Mouse (Mus musculus): ENCODE data around the gene Smad3. TPM values are rescaled to one million over a fixed set of nuclear protein-coding genes. Genes with fewer than 3 reads are reported as not detected.

The Smad3 gene
- polyA plus RNA-seq, 1 experiment from 2014 or later: 24.5 TPM

DNA sequence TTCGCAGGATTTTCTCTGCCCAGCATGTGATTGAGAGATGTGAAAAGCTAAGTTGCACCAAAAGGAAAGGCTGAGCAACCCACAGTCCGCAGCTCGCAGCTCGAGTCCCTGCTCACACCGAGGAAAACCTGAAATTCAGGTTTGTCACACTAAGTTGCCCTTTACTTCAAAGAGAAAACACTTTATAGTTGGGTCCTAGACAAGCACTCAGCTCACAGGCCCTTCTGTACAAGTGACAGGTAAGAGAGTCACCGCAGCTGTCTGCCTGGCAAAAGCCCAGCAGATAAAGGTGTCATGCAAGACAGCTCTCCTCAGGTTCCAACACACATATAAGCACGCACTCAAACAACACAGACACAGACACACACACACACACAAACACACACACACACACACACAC, 5.2 kb downstream of the Smad3 start:
- Histone ChIP-seq H3K27me3 (replicated peaks) (no peaks in the 10 kb centered on the region), H3K4me2 (replicated peaks) (no peak overlapping the region), H3K4me1 (peaks cover 65% of the 10 kb centered on the region), H3K9ac (no peak overlapping the region), H3K36me3 (no peaks in the 10 kb centered on the region), H3K9me3 (no peaks in the 10 kb centered on the region), H3K4me3 (no peak overlapping the region), H3K27ac (no peak overlapping the region)
- 81% methylated on average over 7 of the region's 7 CpGs for WGBS
- ATAC-seq (ENCODE audit: low FRiP score, low read depth): no peak

DNA sequence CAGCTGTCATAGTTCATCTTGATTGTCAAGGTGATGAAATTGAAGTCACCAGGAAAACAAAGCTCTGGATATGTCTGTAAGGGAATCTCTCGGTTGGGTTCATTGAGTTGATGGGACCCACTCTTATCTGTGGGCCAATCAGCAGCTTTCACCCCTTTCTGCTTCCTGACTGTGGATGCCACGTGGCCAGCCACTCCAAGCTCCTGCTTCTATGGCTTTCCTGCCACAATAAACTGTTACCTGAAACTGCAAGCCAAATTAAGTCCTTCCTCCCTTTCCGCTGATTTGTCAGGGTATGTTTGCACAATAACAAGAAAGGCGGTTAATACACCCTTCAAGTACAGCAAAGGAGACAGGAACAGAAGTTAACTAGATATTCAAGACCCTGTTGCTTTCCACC, 6.5 kb downstream of the Smad3 start:
- Histone ChIP-seq H3K27ac (no peak overlapping the region), H3K9me3 (no peaks in the 10 kb centered on the region), H3K27me3 (replicated peaks) (no peaks in the 10 kb centered on the region), H3K4me3 (no peak overlapping the region), H3K36me3 (no peaks in the 10 kb centered on the region), H3K4me1 (peaks cover 68% of the 10 kb centered on the region), H3K9ac (no peak overlapping the region), H3K4me2 (replicated peaks) (no peak overlapping the region)
- 79% methylated on average over 4 of the region's 4 CpGs for WGBS
- ATAC-seq (ENCODE audit: low FRiP score, low read depth): no peak

DNA sequence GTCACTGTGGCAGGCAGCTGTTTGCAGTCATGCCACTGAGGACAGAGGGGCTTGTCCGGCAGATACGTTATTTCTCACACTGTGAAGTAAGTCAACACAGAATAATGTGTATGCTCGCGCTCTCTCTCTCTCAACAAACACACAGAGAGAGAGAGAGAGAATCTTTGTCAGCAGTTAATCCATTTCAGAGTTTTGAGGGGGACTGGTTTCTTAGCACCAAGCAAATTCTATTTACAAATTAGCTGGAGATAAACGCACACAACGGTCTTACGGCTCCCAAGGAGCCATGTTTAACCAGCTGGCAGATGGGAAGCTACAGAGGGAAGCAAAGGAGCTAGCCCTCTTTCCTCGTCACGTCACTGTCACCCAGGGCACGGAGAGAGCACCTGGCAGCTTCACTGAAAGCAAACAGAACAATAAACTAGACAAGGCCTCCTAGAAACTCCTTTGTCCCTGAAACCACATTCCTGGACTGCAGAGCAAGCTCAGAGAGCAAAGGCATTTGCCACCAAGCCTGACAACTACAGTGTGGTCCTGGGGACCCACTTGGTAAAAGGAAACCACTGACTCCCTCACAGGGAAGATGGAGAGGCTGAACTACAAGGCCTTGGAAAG, 7.3 kb downstream of the Smad3 start:
- Histone ChIP-seq H3K27me3 (replicated peaks) (no peaks in the 10 kb centered on the region), H3K9me3 (no peaks in the 10 kb centered on the region), H3K9ac (no peak overlapping the region), H3K4me1 (peaks cover 67% of the 10 kb centered on the region), H3K4me2 (replicated peaks) (0 out of 2 replicates have a peak overlapping the region, but pooled peaks have one; percentile 21), H3K36me3 (no peaks in the 10 kb centered on the region), H3K27ac (no peak overlapping the region; the same call in 1 of the 2 replicates), H3K4me3 (no peak overlapping the region)
- 38% methylated on average over 10 of the region's 10 CpGs for WGBS
- ATAC-seq (ENCODE audit: low FRiP score, low read depth): no peak

DNA sequence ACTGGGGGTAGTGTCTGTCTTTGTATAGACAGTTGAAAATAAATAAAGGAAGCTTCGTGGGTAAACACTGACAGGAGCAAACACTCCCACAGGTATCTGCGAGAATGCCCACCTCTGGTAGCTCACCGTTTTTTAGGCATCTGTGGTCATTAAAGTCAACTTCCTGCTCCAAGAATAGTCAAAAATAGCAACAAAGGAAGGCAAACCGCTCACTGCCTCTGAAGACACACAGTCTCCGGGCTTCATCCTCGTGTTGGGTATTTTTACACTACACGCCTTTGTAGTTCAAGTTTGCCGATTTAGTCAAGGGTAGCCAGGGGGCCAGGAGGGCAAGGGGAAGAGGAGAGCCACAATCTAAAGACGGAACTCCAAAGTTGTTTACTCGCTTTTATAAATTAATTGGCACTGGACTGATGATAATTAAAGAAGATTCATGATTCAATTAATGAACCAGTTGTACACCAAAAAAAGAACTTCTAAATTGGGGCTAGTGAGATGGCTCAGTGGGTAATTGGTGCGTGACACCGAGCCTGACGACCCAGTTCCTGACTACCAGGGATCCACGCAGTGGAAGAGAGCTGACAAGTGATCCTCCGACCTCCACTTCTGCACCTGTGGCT, 8.4 kb downstream of the Smad3 start:
- no peak for ATAC-seq (ENCODE audit: low FRiP score, low read depth)
- WGBS: 60% methylated on average over 15 of the region's 15 CpGs
- Histone ChIP-seq H3K9me3 (no peaks in the 10 kb centered on the region), H3K4me1 (peaks cover 64% of the 10 kb centered on the region), H3K4me2 (replicated peaks) (no peak overlapping the region), H3K36me3 (no peaks in the 10 kb centered on the region), H3K27me3 (replicated peaks) (no peaks in the 10 kb centered on the region), H3K27ac (no peak overlapping the region), H3K4me3 (no peak overlapping the region), H3K9ac (no peak overlapping the region)

DNA sequence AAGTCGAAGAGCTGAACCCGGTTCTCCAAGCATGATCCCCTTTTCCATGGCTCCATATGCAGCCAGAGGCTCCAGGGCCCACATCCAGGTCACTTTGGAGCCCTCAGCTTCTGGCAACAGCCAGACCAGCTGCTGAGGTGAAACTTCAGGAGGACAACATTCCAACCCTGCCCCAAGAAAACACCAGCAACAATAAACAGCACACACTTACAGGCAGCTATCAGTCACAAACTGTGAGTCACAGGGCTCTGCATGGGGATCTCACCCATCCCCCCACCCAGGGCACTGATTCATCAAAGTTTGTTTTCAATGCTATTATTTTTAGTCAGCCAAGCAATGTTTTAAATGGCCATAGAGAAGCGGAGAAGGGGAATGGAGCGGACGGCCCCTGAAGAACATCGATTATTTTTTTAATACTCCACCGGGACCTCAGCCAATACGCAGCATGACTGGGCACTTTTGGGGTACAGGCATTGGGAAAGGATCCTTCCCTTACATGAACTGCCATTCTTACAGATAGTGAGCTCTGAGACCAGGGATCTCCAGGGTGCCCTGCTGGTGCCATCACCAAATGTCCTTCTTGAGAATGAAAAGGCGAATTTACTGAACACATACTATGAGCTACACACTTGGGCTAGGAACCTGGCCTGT, 10.0 kb downstream of the Smad3 start:
- no peak overlapping the region for H3K27ac ChIP-seq
- peaks cover 66% of the 10 kb centered on the region for H3K4me1 ChIP-seq
- no peaks in the 10 kb centered on the region for H3K36me3 ChIP-seq
- no peak overlapping the region for H3K4me3 ChIP-seq
- ATAC-seq (ENCODE audit: low FRiP score, low read depth): no peak
- H3K4me2 ChIP-seq (replicated peaks): no peak overlapping the region
- no peaks in the 10 kb centered on the region for H3K27me3 ChIP-seq (replicated peaks)
- no peaks in the 10 kb centered on the region for H3K9me3 ChIP-seq
- WGBS: 78% methylated on average over 9 of the region's 9 CpGs
- no peak overlapping the region for H3K9ac ChIP-seq

DNA sequence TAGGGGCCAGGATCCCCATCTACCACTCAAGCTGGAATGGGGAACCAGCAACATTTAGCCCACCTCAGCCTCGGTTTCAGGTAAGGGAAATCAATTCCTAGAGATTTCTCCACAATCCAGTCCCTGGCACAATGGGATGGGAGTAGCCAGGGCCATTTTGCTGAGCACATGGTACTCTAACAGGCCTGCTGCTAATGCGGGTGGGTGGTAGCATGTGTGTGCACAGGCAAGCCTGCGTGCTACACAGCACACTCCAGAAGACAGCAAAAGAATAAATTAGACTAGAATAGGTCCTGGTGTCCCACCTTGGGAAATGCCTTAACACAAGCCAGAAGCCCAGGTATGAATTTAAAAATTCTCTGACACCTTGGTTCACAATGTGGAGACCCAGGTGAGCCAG, 10.8 kb downstream of the Smad3 start:
- 90% methylated on average over 3 of the region's 3 CpGs for WGBS
- no peaks in the 10 kb centered on the region for H3K9me3 ChIP-seq
- H3K36me3 ChIP-seq: no peaks in the 10 kb centered on the region
- no peak for ATAC-seq (ENCODE audit: low FRiP score, low read depth)
- no peak overlapping the region for H3K27ac ChIP-seq
- H3K4me2 ChIP-seq (replicated peaks): no peak overlapping the region
- H3K27me3 ChIP-seq (replicated peaks): no peaks in the 10 kb centered on the region
- peaks cover 74% of the 10 kb centered on the region for H3K4me1 ChIP-seq
- H3K9ac ChIP-seq: no peak overlapping the region
- no peak overlapping the region for H3K4me3 ChIP-seq

DNA sequence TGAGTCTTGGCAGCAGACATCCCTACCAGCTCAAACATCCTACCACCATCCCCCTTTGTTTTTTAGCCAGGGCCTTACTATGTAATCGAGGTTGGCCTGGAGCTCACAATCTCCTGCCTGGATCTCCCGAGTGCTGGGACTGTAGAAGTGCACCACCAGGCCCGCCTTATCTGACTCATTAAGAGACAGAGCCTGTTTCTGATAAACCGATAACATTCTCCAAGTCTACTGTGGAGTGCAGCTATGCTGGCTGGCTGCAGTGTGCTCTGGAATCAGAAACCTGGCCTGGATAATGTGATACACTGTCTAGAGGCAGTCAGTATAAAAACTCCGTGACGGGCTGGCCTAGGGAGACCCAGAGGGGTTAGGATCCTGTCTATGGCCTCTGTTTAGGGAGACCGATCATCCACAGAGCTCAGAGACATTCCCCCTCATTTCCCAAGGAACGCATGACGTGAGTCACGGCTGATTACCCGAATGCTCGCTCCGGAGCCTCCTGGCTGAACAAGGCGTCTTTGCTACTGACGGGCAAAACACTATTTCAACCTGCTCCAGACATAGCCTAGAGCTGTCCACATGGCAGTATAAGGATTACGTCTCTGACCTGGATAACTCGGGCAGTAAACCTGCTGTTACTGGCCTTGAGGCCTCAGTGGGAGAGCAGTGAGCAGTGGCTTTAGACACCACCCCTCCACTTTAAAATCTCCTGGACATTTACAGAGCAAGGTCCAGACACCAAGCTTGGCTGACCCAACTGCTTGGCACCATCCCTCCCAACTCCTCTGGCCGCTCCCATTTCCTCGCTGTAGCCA, 11.8 kb downstream of the Smad3 start:
- no peak overlapping the region for H3K27ac ChIP-seq
- no peaks in the 10 kb centered on the region for H3K9me3 ChIP-seq
- no peak overlapping the region for H3K4me3 ChIP-seq
- H3K27me3 ChIP-seq (replicated peaks): no peaks in the 10 kb centered on the region
- H3K36me3 ChIP-seq: no peaks in the 10 kb centered on the region
- H3K4me1 ChIP-seq: peaks cover 69% of the 10 kb centered on the region
- 0 out of 2 replicates have a peak overlapping the region, but pooled peaks have one; percentile 12 for H3K4me2 ChIP-seq (replicated peaks)
- no peak overlapping the region for H3K9ac ChIP-seq
- WGBS: 48% methylated on average over 19 of the region's 19 CpGs
- no peak for ATAC-seq (ENCODE audit: low FRiP score, low read depth)

DNA sequence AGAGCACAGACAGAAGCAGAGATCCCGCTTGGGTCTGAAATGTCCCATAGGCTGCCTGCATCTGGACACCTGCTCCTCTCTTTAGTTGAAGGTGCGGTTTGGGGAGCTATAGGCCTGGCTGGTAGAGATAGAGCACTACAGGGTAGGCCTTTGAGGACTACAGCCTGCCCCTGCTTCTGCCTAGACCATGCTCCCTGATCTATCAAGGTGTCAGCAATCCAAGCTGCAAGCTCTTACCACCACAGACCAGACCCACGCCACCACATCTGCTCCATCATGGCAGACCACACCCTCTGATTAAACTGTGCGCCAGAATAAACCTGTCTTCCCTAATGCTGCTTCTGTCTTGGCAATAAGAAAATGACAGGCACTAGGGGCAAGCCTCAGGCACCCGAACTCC, 13.2 kb downstream of the Smad3 start:
- peaks cover 63% of the 10 kb centered on the region for H3K4me1 ChIP-seq

DNA sequence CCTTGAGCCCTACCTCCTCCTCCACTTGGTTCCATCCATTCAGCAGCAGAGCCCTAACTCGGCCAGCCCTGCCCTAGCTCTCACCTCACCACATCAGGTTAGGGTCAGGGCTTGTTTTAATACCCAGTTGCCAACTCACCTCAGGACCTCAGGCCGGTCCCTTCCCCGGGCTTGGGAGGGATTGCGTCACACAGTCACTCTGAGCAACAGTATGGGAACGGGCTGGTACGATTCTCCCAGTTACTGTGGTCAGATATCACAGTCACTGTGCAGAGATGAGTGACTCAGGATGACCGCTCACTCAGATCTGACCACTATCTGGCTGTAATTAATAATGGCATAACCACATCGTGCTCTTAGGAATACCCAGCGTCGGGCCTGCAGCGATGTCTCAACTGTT, 14.0 kb downstream of the Smad3 start:
- no peak for ATAC-seq (ENCODE audit: low FRiP score, low read depth)
- Histone ChIP-seq H3K9me3 (no peaks in the 10 kb centered on the region), H3K36me3 (0 out of 2 replicates have a peak, but pooled peaks cover 3% of the 10 kb centered on the region), H3K27ac (no peak overlapping the region), H3K4me2 (replicated peaks) (no peak overlapping the region), H3K4me3 (no peak overlapping the region), H3K27me3 (replicated peaks) (no peaks in the 10 kb centered on the region), H3K9ac (no peak overlapping the region), H3K4me1 (peaks cover 62% of the 10 kb centered on the region)
- WGBS: 93% methylated on average over 11 of the region's 11 CpGs

More for the DNA sequence above, 13.2 kb downstream of the Smad3 start:
- H3K27ac ChIP-seq: no peak overlapping the region
- ATAC-seq (ENCODE audit: low FRiP score, low read depth): no peak
- H3K9ac ChIP-seq: no peak overlapping the region
- no peaks in the 10 kb centered on the region for H3K27me3 ChIP-seq (replicated peaks)
- no peak overlapping the region for H3K4me3 ChIP-seq
- H3K4me2 ChIP-seq (replicated peaks): no peak overlapping the region
- H3K9me3 ChIP-seq: no peaks in the 10 kb centered on the region
- 0 out of 2 replicates have a peak, but pooled peaks cover 3% of the 10 kb centered on the region for H3K36me3 ChIP-seq
- WGBS: 92% methylated on average over 5 of the region's 5 CpGs

DNA sequence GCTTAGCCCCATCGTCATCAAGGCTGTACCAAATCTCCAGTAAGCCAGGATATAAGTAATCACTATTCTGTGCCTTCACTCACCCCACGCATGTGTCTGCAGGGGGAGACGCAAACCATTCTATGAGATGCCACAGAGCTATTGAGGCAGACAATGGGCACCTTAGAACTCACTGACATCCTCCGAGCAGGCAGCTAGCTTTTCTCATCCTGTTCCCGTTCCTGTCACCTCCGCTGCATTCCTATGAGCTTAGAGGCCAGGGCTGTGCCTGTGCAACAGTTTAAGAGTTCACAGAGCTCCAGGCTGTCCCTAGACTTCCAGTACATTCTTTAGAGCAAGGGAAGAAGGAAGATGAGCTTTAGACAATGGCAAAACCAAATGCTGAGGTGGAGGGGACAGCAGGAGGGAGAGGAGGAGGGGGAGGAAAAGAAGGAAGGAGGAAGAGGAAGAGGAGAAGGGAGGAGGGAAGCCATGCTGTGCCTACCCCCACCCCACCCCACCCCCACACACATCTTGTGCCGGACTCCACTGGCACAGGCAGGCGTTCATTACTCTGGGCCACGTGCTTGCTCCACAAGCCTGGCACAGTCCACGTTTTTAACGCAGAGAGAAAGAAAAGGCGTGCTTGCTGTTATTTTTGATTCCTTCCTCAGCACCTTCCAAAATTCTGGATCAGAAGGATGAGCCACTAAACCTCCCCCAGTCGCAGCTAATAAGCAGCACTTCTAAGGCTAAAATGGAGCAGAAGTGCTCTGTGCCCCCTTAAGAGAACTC, 14.7 kb downstream of the Smad3 start:
- H3K27ac ChIP-seq: no peak overlapping the region
- H3K4me1 ChIP-seq: peaks cover 62% of the 10 kb centered on the region
- H3K9me3 ChIP-seq: no peaks in the 10 kb centered on the region
- no peak overlapping the region for H3K4me2 ChIP-seq (replicated peaks)
- no peaks in the 10 kb centered on the region for H3K27me3 ChIP-seq (replicated peaks)
- ATAC-seq (ENCODE audit: low FRiP score, low read depth): no peak
- H3K9ac ChIP-seq: no peak overlapping the region
- WGBS: 57% methylated on average over 13 of the region's 13 CpGs
- 0 out of 2 replicates have a peak, but pooled peaks cover 3% of the 10 kb centered on the region for H3K36me3 ChIP-seq
- H3K4me3 ChIP-seq: no peak overlapping the region

DNA sequence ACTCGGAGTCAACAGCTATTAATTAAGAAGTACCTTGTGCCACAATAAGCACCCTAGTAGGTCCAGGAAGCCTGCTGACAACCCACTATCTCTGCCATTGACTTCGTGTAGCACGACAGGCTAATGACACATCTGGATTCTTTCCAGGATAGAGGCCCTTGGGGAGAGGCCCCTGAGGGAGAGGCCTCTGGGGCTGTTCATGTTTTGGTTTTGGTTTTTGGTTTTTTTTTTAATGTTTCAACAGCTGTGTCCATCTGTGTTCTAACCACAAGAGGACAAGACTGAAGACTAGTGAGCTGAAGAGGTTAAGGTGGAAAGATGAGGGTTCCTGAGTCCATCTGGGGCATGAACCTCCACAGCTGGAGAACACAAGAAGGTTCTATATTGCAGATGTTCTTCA, 15.5 kb downstream of the Smad3 start:
- 44% methylated on average over 3 of the region's 3 CpGs for WGBS
- no peak for ATAC-seq (ENCODE audit: low FRiP score, low read depth)
- Histone ChIP-seq H3K4me3 (no peak overlapping the region), H3K9ac (no peak overlapping the region), H3K9me3 (no peaks in the 10 kb centered on the region), H3K4me1 (peaks cover 61% of the 10 kb centered on the region), H3K27ac (no peak overlapping the region), H3K4me2 (replicated peaks) (no peak overlapping the region), H3K36me3 (0 out of 2 replicates have a peak, but pooled peaks cover 3% of the 10 kb centered on the region), H3K27me3 (replicated peaks) (no peaks in the 10 kb centered on the region)
